ENCODE assay signal across 14 mouse cellular contexts in the genomic region with DNA sequence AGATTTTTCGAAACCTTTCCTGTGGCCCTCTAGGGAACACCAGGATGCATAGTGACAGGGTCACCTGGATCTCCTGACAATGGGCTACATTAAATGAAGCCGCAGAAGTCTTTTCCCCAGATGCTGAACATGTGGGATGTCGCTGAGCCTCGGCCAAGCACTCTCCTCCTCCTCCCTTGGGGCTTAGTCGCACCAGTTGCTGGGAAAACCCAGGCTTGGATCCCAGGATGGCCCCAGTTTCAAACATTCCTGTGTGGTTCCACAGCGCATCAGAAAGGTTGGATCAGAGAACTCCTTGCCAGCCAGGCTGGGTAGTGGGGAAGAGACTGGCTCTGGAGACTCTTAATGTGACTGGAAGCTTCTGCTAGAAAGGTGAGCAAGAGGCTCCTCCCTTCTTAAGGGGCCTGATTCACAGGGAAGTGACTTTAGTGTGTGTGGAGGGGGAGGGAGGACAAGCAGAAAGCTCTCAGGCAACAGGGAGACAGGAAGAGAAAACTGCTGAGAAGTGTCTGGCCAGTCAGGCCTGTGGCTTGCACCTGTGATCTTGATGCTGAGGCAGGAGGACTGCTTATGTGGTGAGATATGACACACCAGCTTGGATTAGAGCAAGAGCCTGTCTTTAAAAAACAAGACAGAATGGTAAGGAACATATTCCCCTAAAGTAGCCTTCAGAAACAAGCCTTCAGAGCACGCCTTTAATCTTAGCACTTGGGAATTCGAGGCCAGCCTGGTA. TPM values are rescaled to one million over a fixed set of nuclear protein-coding genes. Genes with fewer than 3 reads are reported as not detected.
A peak's percentile ranks its signal among the peaks of the same experiment; 100 is the strongest.
DNase-seq lines count a peak whose midpoint lies in the region; ATAC-seq and TF ChIP-seq lines count a peak whose summit lies in the region.
"Had no signal": no experiment of that assay in that cellular context is flagged by ENCODE, and none has a peak within 500 bp of the region (broad histone marks: within the 10 kb centered on the region; RNA-seq: fewer than 3 reads in every experiment).

No protein-coding gene starts in this region.

- ATAC-seq in embryonic facial prominence, embryonic 13.5 days (ENCODE audit: insufficient number of reproducible peaks, insufficient read depth, low FRiP score, low TSS enrichment, low read depth), result no peak
- ATAC-seq in heart, postnatal 0 days (ENCODE audit: insufficient read depth, low read depth), result no peak
- ATAC-seq in intestine, embryonic 16.5 days, result peak; percentile 29
- ATAC-seq: hindbrain, postnatal 0 days had no signal

- H3K27ac ChIP-seq in embryonic facial prominence, embryonic 13.5 days, result peak overlapping the region; percentile 44
- H3K27ac ChIP-seq in embryonic facial prominence, embryonic 10.5 days (replicated peaks), result no peak overlapping the region
- H3K27ac ChIP-seq in heart, postnatal 0 days (ENCODE audit: low read depth), result peak overlapping the region; percentile 52
- H3K27ac ChIP-seq in intestine, embryonic 16.5 days (ENCODE audit: low read length), result peak overlapping the region; percentile 65

- no peak for TF ChIP-seq EP300 in heart, postnatal 0 days (IDR thresholded peaks at IDR 0.05; ENCODE audit: low read depth)

- no peaks in the 10 kb centered on the region for H3K9me3 ChIP-seq in embryonic facial prominence, embryonic 13.5 days
- H3K9me3 ChIP-seq in embryonic facial prominence, embryonic 10.5 days, result no peaks in the 10 kb centered on the region
- no peaks in the 10 kb centered on the region for H3K9me3 ChIP-seq in heart, postnatal 0 days (replicated peaks; ENCODE audit: control insufficient read depth, low read length)
- H3K9me3 ChIP-seq in intestine, embryonic 16.5 days (ENCODE audit: control insufficient read depth, low read length), result no peaks in the 10 kb centered on the region

- no peak overlapping the region for H3K4me3 ChIP-seq in embryonic facial prominence, embryonic 13.5 days
- no peak overlapping the region for H3K4me3 ChIP-seq in embryonic facial prominence, embryonic 10.5 days
- no peak overlapping the region for H3K4me3 ChIP-seq in heart, postnatal 0 days (ENCODE audit: low read depth, low read length)
- no peak overlapping the region for H3K4me3 ChIP-seq in intestine, embryonic 16.5 days (ENCODE audit: low read length)

- intact Hi-C loops in heart, postnatal 25 days (cut with DNase I), result loop anchor here (1.0 kb wide), 1 partner anchor 31 kb away; no protein-coding TSS in a partner anchor
- intact Hi-C loops in left cerebral cortex, postnatal 10 days (cut with DNase I), result no loop called here

- no peak overlapping the region for H3K4me2 ChIP-seq in embryonic facial prominence, embryonic 13.5 days
- H3K4me2 ChIP-seq in heart, postnatal 0 days (ENCODE audit: low read depth, low read length), result no peak overlapping the region
- no peak overlapping the region for H3K4me2 ChIP-seq in intestine, embryonic 16.5 days (ENCODE audit: low read depth, low read length)

- no peak for TF ChIP-seq CTCF in heart, postnatal 0 days (IDR thresholded peaks at IDR 0.05; ENCODE audit: low read depth)

- H3K4me1 ChIP-seq in embryonic facial prominence, embryonic 13.5 days, result peaks cover 53% of the 10 kb centered on the region
- peaks cover 64% of the 10 kb centered on the region for H3K4me1 ChIP-seq in embryonic facial prominence, embryonic 10.5 days
- H3K4me1 ChIP-seq in heart, postnatal 0 days (ENCODE audit: control insufficient read depth, insufficient read depth), result peaks cover 34% of the 10 kb centered on the region
- peaks cover 50% of the 10 kb centered on the region for H3K4me1 ChIP-seq in intestine, embryonic 16.5 days (ENCODE audit: control insufficient read depth, insufficient read depth, low read length)

- no peak for DNase-seq in embryonic facial prominence, embryonic 10.5 days (ENCODE audit: low spot score)
- no peak for DNase-seq in heart, postnatal 0 days (ENCODE audit: low spot score)
- no peak for DNase-seq in heart, postnatal 25 days (ENCODE audit: low spot score)
- peak; percentile 75 for DNase-seq in 3T3-L1 (ENCODE audit: low read depth, low spot score)
- DNase-seq in left cerebral cortex, postnatal 10 days (ENCODE audit: extremely low spot score in 1 of 2, low spot score in 2 of 2), result no peak
- no peak for DNase-seq in adrenal gland, postnatal 36 days
- DNase-seq: adrenal gland, postnatal 10 days; cerebellum, adult 9-11 months; embryo, embryonic 11 days; kidney, postnatal 10 days; spleen, adult 18-20 months had no signal

- H3K36me3 ChIP-seq in embryonic facial prominence, embryonic 13.5 days, result peaks cover 17% of the 10 kb centered on the region
- peaks cover 56% of the 10 kb centered on the region for H3K36me3 ChIP-seq in embryonic facial prominence, embryonic 10.5 days (replicated peaks)
- H3K36me3 ChIP-seq in heart, postnatal 0 days (replicated peaks; ENCODE audit: control insufficient read depth, insufficient read depth, low read length), result peaks cover 13% of the 10 kb centered on the region; the same call in 1 of the 2 replicates
- H3K36me3 ChIP-seq in intestine, embryonic 16.5 days (ENCODE audit: control insufficient read depth, insufficient read depth, low read length), result 0 out of 2 replicates have a peak, but pooled peaks cover 3% of the 10 kb centered on the region

- no peak overlapping the region for H3K9ac ChIP-seq in embryonic facial prominence, embryonic 13.5 days
- no peak overlapping the region for H3K9ac ChIP-seq in heart, postnatal 0 days (replicated peaks; ENCODE audit: low read depth, low read length)
- 0 out of 2 replicates have a peak overlapping the region, but pooled peaks have one; percentile 7 for H3K9ac ChIP-seq in intestine, embryonic 16.5 days (ENCODE audit: low read depth, low read length)

- 67% methylated on average over 8 of the region's 8 CpGs for WGBS in embryonic facial prominence, embryonic 13.5 days
- 81% methylated on average over 8 of the region's 8 CpGs for WGBS in embryonic facial prominence, embryonic 10.5 days
- 63% methylated on average over 8 of the region's 8 CpGs for WGBS in heart, postnatal 0 days
- 69% methylated on average over 8 of the region's 8 CpGs for WGBS in intestine, embryonic 16.5 days

- H3K27me3 ChIP-seq in embryonic facial prominence, embryonic 13.5 days, result no peaks in the 10 kb centered on the region
- H3K27me3 ChIP-seq in embryonic facial prominence, embryonic 10.5 days (replicated peaks; ENCODE audit: low read depth, poor library complexity, severe bottlenecking), result no peaks in the 10 kb centered on the region
- H3K27me3 ChIP-seq in heart, postnatal 0 days (ENCODE audit: control insufficient read depth, insufficient read depth, low read length), result no peaks in the 10 kb centered on the region
- no peaks in the 10 kb centered on the region for H3K27me3 ChIP-seq in intestine, embryonic 16.5 days (replicated peaks; ENCODE audit: control insufficient read depth, insufficient read depth, low read length)

RNA-seq across cellular contexts. Expression of a gene that starts 18.4 kb away (rescaled TPM):
- polyA plus RNA-seq in embryonic facial prominence, embryonic 13.5 days (2015; fragmentation: Nextera tagmentation; extraction: Ambion mirVana), result 9.4 and 10.3 TPM in 2 replicates
- 14.1 and 15.1 TPM in 2 replicates for polyA plus RNA-seq in embryonic facial prominence, embryonic 10.5 days (2016; fragmentation: Nextera tagmentation; extraction: Ambion mirVana)
- total RNA-seq in heart, postnatal 0 days (2014; rRNA removed; ENCODE audit: low replicate concordance), result 7.5 and 35.0 TPM in 2 replicates
- 3.7 and 5.0 TPM in 2 replicates for polyA plus RNA-seq in heart, postnatal 0 days (2015; fragmentation: Nextera tagmentation; extraction: Ambion mirVana)
- 1 to 10 TPM; 6.4 to 7.6 TPM for total RNA-seq in heart, postnatal 25 days (2021)
- polyA plus RNA-seq in intestine, embryonic 16.5 days (2015; fragmentation: Nextera tagmentation; extraction: Ambion mirVana), result 5.8 and 6.5 TPM in 2 replicates
- total RNA-seq in left cerebral cortex, postnatal 10 days (2021), result 10 to 100 TPM; 35.8 to 38.3 TPM
- 10 to 100 TPM; 30.4 to 36.0 TPM for total RNA-seq in adrenal gland, postnatal 36 days (2021)

RNA-seq across cellular contexts. Expression of a gene that starts 35.4 kb away (rescaled TPM):
- 16.3 and 17.3 TPM in 2 replicates for polyA plus RNA-seq in embryonic facial prominence, embryonic 13.5 days (2015; fragmentation: Nextera tagmentation; extraction: Ambion mirVana)
- polyA plus RNA-seq in embryonic facial prominence, embryonic 10.5 days (2016; fragmentation: Nextera tagmentation; extraction: Ambion mirVana), result 16.0 and 16.7 TPM in 2 replicates
- 3.5 and 11.0 TPM in 2 replicates for total RNA-seq in heart, postnatal 0 days (2014; rRNA removed; ENCODE audit: low replicate concordance)
- 12.5 and 13.1 TPM in 2 replicates for polyA plus RNA-seq in heart, postnatal 0 days (2015; fragmentation: Nextera tagmentation; extraction: Ambion mirVana)
- total RNA-seq in heart, postnatal 25 days (2021), result 1 to 10 TPM; 3.2 to 4.0 TPM
- 14.3 and 16.2 TPM in 2 replicates for polyA plus RNA-seq in intestine, embryonic 16.5 days (2015; fragmentation: Nextera tagmentation; extraction: Ambion mirVana)
- total RNA-seq in left cerebral cortex, postnatal 10 days (2021), result 1 to 10 TPM; 4.3 to 4.8 TPM
- total RNA-seq in adrenal gland, postnatal 36 days (2021), result 1 to 10 TPM; 5.3 to 6.6 TPM

RNA-seq across cellular contexts. Expression of a gene that starts 46.5 kb away (rescaled TPM):
- polyA plus RNA-seq in embryonic facial prominence, embryonic 13.5 days (2015; fragmentation: Nextera tagmentation; extraction: Ambion mirVana), result 266 and 285 TPM in 2 replicates
- polyA plus RNA-seq in embryonic facial prominence, embryonic 10.5 days (2016; fragmentation: Nextera tagmentation; extraction: Ambion mirVana), result 262 and 273 TPM in 2 replicates
- total RNA-seq in heart, postnatal 0 days (2014; rRNA removed; ENCODE audit: low replicate concordance), result 190 and 225 TPM in 2 replicates
- polyA plus RNA-seq in heart, postnatal 0 days (2015; fragmentation: Nextera tagmentation; extraction: Ambion mirVana), result 188 and 200 TPM in 2 replicates
- 100 to 1,000 TPM; 207 to 215 TPM for total RNA-seq in heart, postnatal 25 days (2021)
- 726 and 829 TPM in 2 replicates for polyA plus RNA-seq in intestine, embryonic 16.5 days (2015; fragmentation: Nextera tagmentation; extraction: Ambion mirVana)
- 100 to 1,000 TPM; 309 to 315 TPM for total RNA-seq in left cerebral cortex, postnatal 10 days (2021)
- total RNA-seq in adrenal gland, postnatal 36 days (2021), result 100 to 1,000 TPM; 506 to 839 TPM
